Mouse (Mus musculus) cerebellum, adult 9-11 months (tissue): ENCODE data around the gene Gng12.
"Not testable (repeated sequence)": the region's sequence is repeated elsewhere in the genome, so short reads cannot be mapped to it uniquely, and the experiment has no call there.

Source experiments
- DNase-seq: peaks from one replicate; pipeline ENCODE4 v3.0.0; 2022

Gene Gng12

DNA sequence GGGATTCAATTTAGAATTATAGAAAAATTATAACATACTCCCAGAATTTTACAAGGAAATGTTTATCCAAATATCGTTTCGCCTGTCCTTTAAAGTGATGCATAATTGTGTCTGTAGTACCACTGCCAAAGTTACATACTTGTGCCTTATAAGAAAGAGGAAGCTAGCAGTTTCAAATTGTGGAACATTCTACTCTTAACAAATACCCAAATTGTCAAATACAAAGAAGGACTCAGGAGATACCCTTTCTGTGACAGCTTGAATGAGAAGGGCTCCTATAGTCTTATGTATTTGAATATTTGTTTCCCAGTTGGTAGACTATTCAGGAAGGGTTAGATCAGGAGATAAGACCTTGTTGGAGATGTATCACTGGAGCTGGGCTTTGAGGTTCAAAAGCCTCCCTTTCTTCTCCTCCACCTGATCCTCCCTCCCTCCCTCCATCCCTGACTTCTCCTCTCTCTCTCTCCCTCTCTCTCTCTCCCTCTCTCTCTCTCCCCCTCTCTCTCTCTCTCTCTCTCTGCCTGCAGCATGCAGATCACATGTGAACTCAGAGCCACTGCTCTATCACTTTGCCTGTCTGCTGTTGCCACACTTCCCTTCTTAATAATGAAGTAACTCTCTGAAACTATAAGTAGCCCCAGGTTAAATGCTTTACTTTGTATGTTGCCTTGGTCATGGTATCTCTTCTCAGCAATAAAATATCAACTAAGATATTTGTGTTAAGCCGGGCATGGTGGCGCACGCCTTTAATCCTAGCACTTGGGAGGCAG is 62.5 kb downstream of the Gng12 start:
- DNase-seq: no peak

DNA sequence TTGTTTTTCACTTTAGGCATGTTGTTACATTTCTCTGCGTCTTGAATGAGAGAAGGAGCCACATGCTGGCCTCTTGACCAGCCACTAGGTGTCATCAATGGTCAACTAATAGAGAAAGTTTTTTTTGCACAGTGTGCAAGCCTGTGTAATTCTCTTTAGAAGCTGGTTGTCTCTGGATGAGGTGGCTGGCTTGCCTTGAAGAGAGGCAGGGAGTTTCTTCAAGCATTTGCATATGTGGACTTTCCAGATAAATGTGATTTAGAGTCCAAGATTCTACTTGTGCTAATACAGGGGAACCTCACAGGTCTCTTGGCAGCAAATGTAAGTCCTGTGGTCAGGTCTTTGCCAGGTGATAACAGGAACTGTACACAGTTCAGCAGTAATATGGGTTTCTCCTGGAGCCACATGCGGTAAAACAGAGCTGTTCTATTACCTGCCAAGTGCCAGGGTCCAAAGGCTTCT is 66.4 kb downstream of the Gng12 start:
- DNase-seq: peak; percentile 40

GRCm38 (mm10) chr6:66963068-66963467 is 66.9 kb downstream of the Gng12 start:
- no peak for DNase-seq

DNA sequence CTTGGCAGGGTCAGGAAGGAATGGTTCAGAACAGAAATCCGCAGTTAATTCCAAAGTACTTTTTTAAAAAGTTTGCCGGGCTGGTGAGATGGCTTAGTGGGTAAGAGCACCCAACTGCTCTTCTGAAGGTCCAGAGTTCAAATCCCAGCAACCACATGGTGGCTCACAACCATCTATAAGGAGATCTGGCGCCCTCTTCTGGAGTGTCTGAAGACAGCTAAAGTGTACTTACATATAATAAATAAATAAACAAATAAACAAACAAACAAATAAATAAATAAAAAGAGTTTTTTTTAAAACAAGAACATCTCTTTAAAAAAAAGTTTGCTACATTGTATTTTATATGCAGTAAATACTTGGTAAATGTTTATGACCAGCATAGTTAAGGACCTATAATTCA is 67.5 kb downstream of the Gng12 start:
- not testable (repeated sequence) for DNase-seq

DNA sequence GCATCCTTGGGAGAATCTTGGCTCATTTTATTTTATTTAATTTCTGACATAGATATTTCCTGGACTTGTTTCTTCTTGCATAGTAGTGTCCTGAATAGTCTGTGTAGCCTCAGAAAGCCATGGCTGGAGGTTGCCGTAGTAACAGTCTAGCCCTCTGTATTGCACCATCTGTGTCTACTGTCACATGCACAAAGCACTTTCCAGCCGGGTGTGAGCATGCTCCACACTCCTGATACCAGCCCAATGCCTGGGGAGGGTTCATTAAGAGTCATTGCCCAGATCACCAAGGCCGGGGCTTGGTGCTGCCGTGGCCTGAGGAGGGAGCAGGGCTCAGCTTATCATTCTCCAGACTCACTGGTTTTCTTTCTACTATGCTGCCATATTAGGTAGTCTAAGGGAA is 68.0 kb downstream of the Gng12 start:
- no peak for DNase-seq

GRCm38 (mm10) chr6:66965203-66965602 is 69.0 kb downstream of the Gng12 start:
- no peak for DNase-seq

DNA sequence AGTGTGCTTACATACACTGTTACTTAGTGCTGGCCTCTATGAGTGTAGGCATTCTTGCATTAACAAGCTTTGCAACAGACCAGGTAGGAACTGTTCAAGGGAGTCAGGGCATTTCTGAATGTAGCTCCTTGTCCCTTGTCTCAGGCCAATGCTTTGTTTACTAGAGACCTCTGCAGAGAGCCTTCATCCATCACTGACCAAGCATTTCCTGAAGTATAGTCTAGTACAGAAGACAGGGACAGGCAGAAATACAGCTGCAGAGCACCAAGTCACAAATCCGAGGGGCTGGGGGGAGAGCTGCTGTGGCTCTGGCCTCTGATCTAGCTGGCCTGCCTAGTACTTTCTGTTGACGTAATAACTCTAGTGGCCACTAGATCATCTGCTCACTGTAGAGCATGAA is 71.6 kb downstream of the Gng12 start:
- no peak for DNase-seq

DNA sequence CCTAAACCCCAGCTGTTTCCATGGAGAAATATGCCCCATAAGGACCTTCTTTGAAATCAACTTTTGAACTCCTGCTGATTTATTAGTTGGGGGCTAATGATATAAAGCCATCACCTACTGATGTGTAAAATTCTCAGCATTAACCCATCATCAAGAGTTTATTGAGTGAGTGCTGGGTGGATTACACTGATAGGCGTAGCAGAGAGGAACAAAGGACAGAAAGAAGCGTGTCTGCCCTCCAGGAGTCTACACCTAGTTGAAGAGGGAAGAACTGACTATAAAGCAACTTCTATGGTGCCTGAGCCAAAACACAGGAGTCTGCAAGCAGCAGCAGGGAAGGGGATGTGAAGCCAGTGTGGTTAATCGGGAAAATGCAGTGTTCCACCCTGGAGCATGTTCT is 73.2 kb downstream of the Gng12 start:
- DNase-seq: no peak

- DNase-seq: no peak
Observed at GRCm38 (mm10) chr6:66972300-66972699, 76.1 kb downstream of the Gng12 start.

DNA sequence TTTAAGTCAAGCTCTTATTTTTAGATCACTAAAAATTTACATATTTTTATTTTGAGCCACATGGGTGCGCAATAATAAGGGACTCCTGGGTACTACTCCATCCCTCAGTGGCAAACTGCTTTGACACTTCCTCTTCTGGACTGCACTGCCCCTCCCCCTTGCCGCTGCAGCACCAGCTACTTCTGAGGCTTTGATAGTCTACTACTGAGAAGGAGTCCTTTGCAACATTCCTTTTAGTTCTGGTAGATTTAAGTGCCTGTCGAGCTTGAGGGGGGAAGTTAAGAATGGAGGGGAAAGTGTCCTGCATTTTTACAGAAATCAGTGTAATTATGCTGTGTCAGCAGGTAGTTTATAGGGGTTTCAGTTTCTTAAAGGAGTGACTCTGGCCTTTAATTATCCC is 77.0 kb downstream of the Gng12 start:
- DNase-seq: no peak

DNA sequence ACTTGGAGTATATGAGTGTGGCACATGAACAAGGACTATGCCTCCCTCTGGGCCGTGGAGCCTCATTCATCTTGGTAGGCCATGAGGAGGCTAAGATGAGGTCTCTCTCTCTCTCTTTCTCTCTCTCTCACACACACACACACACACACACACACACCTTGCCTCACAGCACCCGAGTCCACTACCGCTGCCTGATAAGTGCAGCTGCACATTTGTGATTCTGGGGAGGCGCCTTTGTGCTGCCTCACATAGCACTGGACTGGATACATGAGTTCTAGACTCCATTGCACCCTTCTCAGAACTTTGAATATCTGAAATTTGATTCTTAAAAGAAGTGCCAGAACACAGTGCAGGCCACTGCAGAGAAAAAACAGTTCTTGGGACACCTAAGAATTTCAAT is 79.3 kb downstream of the Gng12 start:
- no peak for DNase-seq

- no peak for DNase-seq
Observed at GRCm38 (mm10) chr6:66979197-66979596, 83.0 kb downstream of the Gng12 start.

DNA sequence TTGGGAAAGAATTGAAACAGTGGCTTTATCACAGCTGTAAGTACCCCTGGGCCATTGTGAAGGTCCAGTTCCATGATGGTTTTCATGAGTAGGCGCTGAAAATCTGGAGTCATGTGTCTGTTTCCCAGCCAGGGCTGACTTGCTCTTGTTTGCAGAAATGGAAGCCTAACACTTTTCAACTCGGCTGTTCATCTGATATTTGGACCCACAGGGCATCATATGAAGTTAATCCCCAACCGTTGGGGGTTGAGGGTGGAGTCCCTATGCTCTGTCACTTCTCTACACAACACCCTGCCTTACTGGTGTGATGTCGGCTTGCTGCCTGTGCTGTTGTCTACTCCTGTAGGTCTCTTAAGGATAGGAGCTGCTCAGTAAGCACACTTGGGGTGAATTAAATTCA is 83.8 kb downstream of the Gng12 start:
- DNase-seq: no peak

- no peak for DNase-seq
Observed at GRCm38 (mm10) chr6:66981366-66981765, 85.2 kb downstream of the Gng12 start.

GRCm38 (mm10) chr6:66981864-66982263 is 85.7 kb downstream of the Gng12 start:
- DNase-seq: peak; percentile 78

DNA sequence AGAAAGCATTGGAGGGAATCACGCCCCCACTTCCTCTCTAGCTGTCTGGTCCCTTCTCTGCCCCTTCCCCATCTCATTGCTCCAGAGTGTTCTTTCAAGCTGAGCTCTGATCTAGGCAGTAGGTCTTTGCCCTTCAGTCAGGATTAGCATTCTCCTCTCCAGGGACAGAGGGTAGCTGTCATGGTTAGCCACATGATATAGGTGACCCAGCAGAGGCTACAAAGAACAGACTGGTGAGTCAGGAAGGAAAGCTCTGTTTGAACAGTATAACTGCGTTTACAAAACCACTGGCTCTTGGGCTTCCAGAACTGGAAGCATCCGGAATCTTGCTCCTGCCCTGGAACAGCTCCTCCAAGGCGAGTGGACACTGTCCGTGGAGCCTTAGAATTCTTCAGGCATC is 87.9 kb downstream of the Gng12 start:
- DNase-seq: no peak

- no peak for DNase-seq
Observed at GRCm38 (mm10) chr6:66984672-66985071, 88.5 kb downstream of the Gng12 start.

- no peak for DNase-seq
Observed at GRCm38 (mm10) chr6:66985500-66985899, 89.3 kb downstream of the Gng12 start.

GRCm38 (mm10) chr6:66986063-66986462 is 89.9 kb downstream of the Gng12 start:
- DNase-seq: no peak

DNA sequence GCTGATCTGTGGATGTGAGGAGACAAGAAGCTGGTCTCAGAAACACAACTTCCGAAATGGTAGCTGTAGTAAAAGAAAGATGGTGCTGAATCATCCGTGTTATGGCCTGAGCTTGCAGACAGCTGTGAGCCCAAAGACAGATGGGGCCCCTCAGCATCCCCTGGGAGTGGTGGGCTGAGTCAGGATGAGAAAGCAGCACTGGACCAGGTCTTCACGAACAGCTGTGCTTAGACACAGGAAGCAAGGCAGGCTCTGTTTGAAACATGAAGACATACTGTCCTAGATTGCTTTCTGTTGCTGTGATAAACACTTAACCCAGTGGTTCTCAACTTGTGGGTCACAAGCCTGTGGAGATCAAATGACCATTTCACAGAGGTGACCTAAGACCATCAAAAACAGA is 91.4 kb downstream of the Gng12 start:
- DNase-seq: no peak

DNA sequence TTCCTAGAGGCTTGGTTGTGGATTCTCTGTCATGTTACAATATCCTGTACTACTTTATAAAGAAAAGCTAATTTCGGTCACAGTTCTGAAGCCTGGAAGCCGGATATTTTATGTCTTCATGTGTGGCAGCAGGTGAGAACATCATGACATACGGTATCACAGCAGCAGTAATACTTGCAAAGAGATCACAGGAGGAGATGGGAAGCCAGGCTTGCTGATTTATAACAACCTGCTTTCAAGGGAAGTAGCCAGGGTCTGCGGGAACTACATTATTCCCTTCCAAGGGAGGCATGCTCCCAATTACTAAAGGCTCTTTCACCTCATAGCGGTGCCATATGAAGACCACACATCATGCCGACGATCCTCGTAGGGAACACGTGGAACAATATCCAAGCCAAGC is 92.2 kb downstream of the Gng12 start:
- no peak for DNase-seq

DNA sequence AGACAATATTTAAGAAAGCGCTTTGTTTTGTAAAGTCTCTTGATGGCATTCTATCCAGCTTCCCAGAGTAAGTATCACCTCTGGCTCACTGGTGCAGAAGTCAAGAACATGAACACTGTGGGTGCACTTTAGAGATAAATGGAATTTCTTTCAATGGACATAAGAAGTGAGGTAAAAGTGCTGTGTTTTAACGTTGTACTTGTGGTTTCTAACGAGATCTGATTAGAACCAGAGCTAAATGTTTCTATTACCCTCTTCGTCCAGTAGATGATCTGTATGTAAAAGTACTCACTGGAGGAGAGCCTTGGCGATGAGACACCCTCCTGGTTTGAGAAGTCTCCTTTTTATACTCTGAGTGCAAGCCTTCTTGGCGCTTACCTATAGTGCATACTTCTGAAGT is 92.8 kb downstream of the Gng12 start:
- DNase-seq: no peak

- no peak for DNase-seq
Observed at GRCm38 (mm10) chr6:66989518-66989917, 93.3 kb downstream of the Gng12 start.

DNA sequence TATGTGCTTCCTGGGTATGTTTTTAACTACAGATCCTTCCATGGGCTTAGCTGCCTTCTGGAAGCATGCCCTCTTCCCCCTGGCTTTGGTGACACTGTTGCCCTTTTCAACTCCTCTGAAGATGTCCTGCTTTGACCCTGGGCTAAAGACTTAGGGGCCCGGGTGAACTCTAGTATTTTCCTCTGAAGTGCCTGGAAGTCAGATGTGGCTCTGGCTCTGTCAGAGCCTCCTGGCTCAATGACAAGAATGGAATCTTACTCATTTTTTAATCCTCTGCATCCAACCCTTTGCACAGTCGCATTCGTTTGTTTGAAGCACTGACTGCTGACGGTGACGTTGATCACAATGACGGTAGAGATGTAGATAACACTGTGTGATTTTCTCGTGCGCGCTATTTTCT is 96.0 kb downstream of the Gng12 start:
- no peak for DNase-seq

DNA sequence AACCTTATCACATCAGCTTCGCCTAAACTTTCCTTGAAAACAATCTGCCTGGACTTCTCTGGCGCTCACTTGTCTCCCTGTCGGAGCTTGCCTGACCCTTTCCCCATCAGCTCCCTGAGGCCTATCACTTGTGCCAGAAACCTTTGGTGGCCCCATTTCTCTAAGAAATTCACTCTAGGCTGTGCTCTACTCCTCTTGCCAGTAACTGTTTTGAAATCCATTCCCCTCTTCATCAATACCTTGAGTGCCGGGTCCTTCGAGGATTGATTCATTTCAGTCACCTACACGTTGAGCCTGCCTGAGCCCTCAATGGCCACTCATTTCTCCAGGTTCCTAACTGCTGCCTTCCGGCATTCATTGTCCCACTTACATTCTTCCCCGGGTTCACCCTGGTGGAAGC is 96.6 kb downstream of the Gng12 start:
- DNase-seq: no peak
